Comparison of ENCODE assay signal across 8 mouse cellular contexts in genomic region chr5:103355372-103356300, GRCm38 (mm10).
DNase-seq lines count a peak whose midpoint lies in the region; ATAC-seq and TF ChIP-seq lines count a peak whose summit lies in the region.
"Had no signal": no experiment of that assay in that cellular context is flagged by ENCODE, and none has a peak within 500 bp of the region (broad histone marks: within the 10 kb centered on the region; RNA-seq: fewer than 3 reads in every experiment).

No protein-coding gene starts in this region.

- no peak overlapping the region; the same call in 1 of the 2 replicates for H3K9ac ChIP-seq in ES-E14 (ENCODE audit: insufficient read depth, low read depth, low read length, poor library complexity, severe bottlenecking)
- no peak overlapping the region; the same call in 1 of the 2 replicates for H3K9ac ChIP-seq in kidney, embryonic 16.5 days (replicated peaks; ENCODE audit: low read length)
- H3K9ac ChIP-seq in liver, postnatal 0 days (replicated peaks), result no peak overlapping the region
- H3K9ac ChIP-seq: liver, embryonic 13.5 days had no signal

- peak overlapping the region; percentile 31 for H3K4me2 ChIP-seq in kidney, embryonic 16.5 days (replicated peaks; ENCODE audit: low read depth, low read length)
- peak overlapping the region; percentile 36; the same call in 1 of the 2 replicates for H3K4me2 ChIP-seq in liver, postnatal 0 days (ENCODE audit: low read depth, low read length)
- H3K4me2 ChIP-seq: liver, embryonic 13.5 days had no signal

- in situ Hi-C loops in ES-E14 (cut with MboI; ENCODE audit: low sequenced_read_pairs in 2 of 2, unreplicated experiment in 2 of 2), result loop anchor here (10.0 to 25.0 kb wide), 3 partner anchors 299 to 482 kb away; partner anchors contain the start of gene 1700016H13Rik (in 2 of the 2)

- H3K4me3 ChIP-seq in ES-E14 (ENCODE audit: insufficient read depth in 1 of 2, low read depth in 1 of 2, low read length in 2 of 2, poor library complexity in 1 of 2, severe bottlenecking in 1 of 2), result peak overlapping the region; percentile 46 to 47; a peak in 3 of 4 replicates
- peak overlapping the region; percentile 26 for H3K4me3 ChIP-seq in kidney, embryonic 16.5 days (ENCODE audit: low read length)
- H3K4me3 ChIP-seq in liver, postnatal 0 days (ENCODE audit: low read depth, low read length), result no peak overlapping the region
- H3K4me3 ChIP-seq: liver, embryonic 13.5 days had no signal

- H3K27ac ChIP-seq in ES-E14 (ENCODE audit: insufficient read depth, low read depth, low read length, poor library complexity, severe bottlenecking), result no peak overlapping the region
- no peak overlapping the region for H3K27ac ChIP-seq in kidney, embryonic 16.5 days (ENCODE audit: low read length)
- no peak overlapping the region for H3K27ac ChIP-seq in liver, postnatal 0 days (ENCODE audit: low read depth)
- H3K27ac ChIP-seq: liver, embryonic 13.5 days had no signal

- no peaks in the 10 kb centered on the region for H3K27me3 ChIP-seq in kidney, embryonic 16.5 days (ENCODE audit: insufficient read depth, low read length)
- H3K27me3 ChIP-seq in liver, postnatal 0 days (ENCODE audit: insufficient read depth, low read length), result no peaks in the 10 kb centered on the region
- H3K27me3 ChIP-seq: liver, embryonic 13.5 days had no signal

- ATAC-seq in kidney, embryonic 16.5 days (ENCODE audit: low FRiP score, low TSS enrichment), result no peak
- ATAC-seq in liver, postnatal 0 days, result no peak

- 45% methylated on average over 21 of the region's 21 CpGs for WGBS in kidney, embryonic 16.5 days
- WGBS in liver, postnatal 0 days (ENCODE audit: insufficient replicate concordance), result 36% methylated on average over 21 of the region's 21 CpGs

- intact Hi-C loops in gastrocnemius, postnatal 36 days (cut with DNase I), result loop anchor here (2.0 to 10.0 kb wide), 2 partner anchors 303 to 569 kb away; no protein-coding TSS in a partner anchor

- no peaks in the 10 kb centered on the region for H3K36me3 ChIP-seq in ES-E14 (ENCODE audit: control insufficient read depth, insufficient read depth, low read length, poor library complexity, severe bottlenecking)
- H3K36me3 ChIP-seq in kidney, embryonic 16.5 days (ENCODE audit: insufficient read depth, low read length), result no peaks in the 10 kb centered on the region
- H3K36me3 ChIP-seq in liver, postnatal 0 days (replicated peaks; ENCODE audit: insufficient read depth, low read length), result no peaks in the 10 kb centered on the region
- H3K36me3 ChIP-seq: liver, embryonic 13.5 days had no signal

- TF ChIP-seq CTCF in liver, postnatal 0 days (IDR thresholded peaks at IDR 0.05; ENCODE audit: low read depth), result peak; percentile 77

- H3K9me3 ChIP-seq in ES-E14 (ENCODE audit: control insufficient read depth, insufficient read depth, low read depth, low read length), result no peaks in the 10 kb centered on the region
- peaks cover 10% of the 10 kb centered on the region for H3K9me3 ChIP-seq in kidney, embryonic 16.5 days (ENCODE audit: low read length)
- H3K9me3 ChIP-seq in liver, postnatal 0 days (ENCODE audit: low read length), result no peaks in the 10 kb centered on the region

- peak; percentile 69 for DNase-seq in CD4-positive helper T cell, adult 2 months (ENCODE audit: low read depth, low spot score)
- peak; percentile 46 for DNase-seq in ES-E14 (ENCODE audit: low read depth, low spot score)
- DNase-seq in cerebellum, postnatal 10 days, result peak; percentile 71 to 80
- peak; percentile 20 to 27 for DNase-seq in gastrocnemius, postnatal 36 days
- DNase-seq in liver, postnatal 0 days, result peak; percentile 34
- DNase-seq in retina, postnatal 1 day, result peak; percentile 75

- no peaks in the 10 kb centered on the region for H3K4me1 ChIP-seq in ES-E14 (ENCODE audit: control insufficient read depth in 2 of 2, insufficient read depth in 2 of 2, low read length in 2 of 2, poor library complexity in 1 of 2)
- H3K4me1 ChIP-seq in kidney, embryonic 16.5 days (ENCODE audit: insufficient read depth, low read length), result peaks cover 10% of the 10 kb centered on the region; the same call in 1 of the 2 replicates
- no peaks in the 10 kb centered on the region for H3K4me1 ChIP-seq in liver, postnatal 0 days (ENCODE audit: insufficient read depth)
- H3K4me1 ChIP-seq: liver, embryonic 13.5 days had no signal

- TF ChIP-seq EP300 in liver, postnatal 0 days (IDR thresholded peaks at IDR 0.05; ENCODE audit: low read depth), result no peak

TF ChIP-seq in ES-E14, 5 proteins besides CTCF, POLR2A, EP300 and RAD21:
- TF ChIP-seq MAFK (IDR thresholded peaks at IDR 0.05; ENCODE audit: insufficient read depth, low read depth, low read length) (no peak), ZC3H11A (IDR thresholded peaks at IDR 0.05; ENCODE audit: borderline replicate concordance, low read depth, low read length) (peak; percentile 80)

Comparison
In these comparisons a context has a peak if more than half of its experiments do, and no peak if none do; other contexts are left out.
1. DNase-seq: peak in every context shown above with its lines; median percentile 76 in cerebellum, postnatal 10 days; 75 in retina, postnatal 1 day; 69 in CD4-positive helper T cell, adult 2 months; 46 in ES-E14; 34 in liver, postnatal 0 days; 24 in gastrocnemius, postnatal 36 days.